Mouse (Mus musculus): ENCODE data around the gene Ncoa3. TPM values are rescaled to one million over a fixed set of nuclear protein-coding genes. Genes with fewer than 3 reads are reported as not detected.

The Ncoa3 gene
- total and polyA plus RNA-seq, 2 experiments, result 11.5 to 13.6 TPM

GRCm38 (mm10) chr2:165984318-165984717 is 8.1 kb upstream of the Ncoa3 start:
- WGBS, result 90% methylated on average over 1 of the region's 1 CpGs

GRCm38 (mm10) chr2:165984891-165985290 is 7.5 kb upstream of the Ncoa3 start:
- TF ChIP-seq POLR2A (IDR thresholded peaks at IDR 0.05; ENCODE audit: extremely low read depth, insufficient read depth, low read length) (no peak), CTCF (IDR thresholded peaks at IDR 0.05; ENCODE audit: low read depth, low read length) (no peak)
- WGBS, result 92% methylated on average over 6 of the region's 6 CpGs

More at GRCm38 (mm10) chr2:165984318-165984717, 8.1 kb upstream of the Ncoa3 start:
- no peak overlapping the region for H3K27ac ChIP-seq (replicated peaks; ENCODE audit: insufficient read depth, low read depth, low read length)
- TF ChIP-seq CTCF (IDR thresholded peaks at IDR 0.05; ENCODE audit: low read depth, low read length) (no peak), POLR2A (IDR thresholded peaks at IDR 0.05; ENCODE audit: extremely low read depth, insufficient read depth, low read length) (no peak)
- H3K4me3 ChIP-seq (ENCODE audit: insufficient read depth, low read depth, low read length), result no peak overlapping the region
- H3K79me2 ChIP-seq (ENCODE audit: control insufficient read depth, insufficient read depth, low read length), result no peaks in the 10 kb centered on the region
- DNase-seq (ENCODE audit: extremely low read depth, low read depth, low spot score), result no peak
- H3K9ac ChIP-seq (ENCODE audit: low read depth, low read length), result no peak overlapping the region
- no peaks in the 10 kb centered on the region for H3K36me3 ChIP-seq (ENCODE audit: control insufficient read depth, insufficient read depth, low read length)
- H3K27me3 ChIP-seq (ENCODE audit: control insufficient read depth, insufficient read depth, low read length), result no peaks in the 10 kb centered on the region
- H3K4me1 ChIP-seq (ENCODE audit: control insufficient read depth, insufficient read depth, low read length), result peaks cover 14% of the 10 kb centered on the region

GRCm38 (mm10) chr2:165985581-165985980 is 6.9 kb upstream of the Ncoa3 start:
- Histone ChIP-seq H3K27me3 (ENCODE audit: control insufficient read depth, insufficient read depth, low read length) (no peaks in the 10 kb centered on the region), H3K9ac (ENCODE audit: low read depth, low read length) (no peak overlapping the region), H3K27ac (replicated peaks; ENCODE audit: insufficient read depth, low read depth, low read length) (no peak overlapping the region; the same call in 1 of the 2 replicates), H3K79me2 (ENCODE audit: control insufficient read depth, insufficient read depth, low read length) (no peaks in the 10 kb centered on the region), H3K4me1 (ENCODE audit: control insufficient read depth, insufficient read depth, low read length) (peaks cover 14% of the 10 kb centered on the region), H3K36me3 (ENCODE audit: control insufficient read depth, insufficient read depth, low read length) (no peaks in the 10 kb centered on the region), H3K4me3 (ENCODE audit: insufficient read depth, low read depth, low read length) (no peak overlapping the region)
- no peak for TF ChIP-seq POLR2A (IDR thresholded peaks at IDR 0.05; ENCODE audit: extremely low read depth, insufficient read depth, low read length)
- no peak for TF ChIP-seq CTCF (IDR thresholded peaks at IDR 0.05; ENCODE audit: low read depth, low read length)
- WGBS, result 81% methylated on average over 11 of the region's 11 CpGs
- no peak for DNase-seq (ENCODE audit: extremely low read depth, low read depth, low spot score)

More at GRCm38 (mm10) chr2:165984891-165985290, 7.5 kb upstream of the Ncoa3 start:
- H3K4me3 ChIP-seq (ENCODE audit: insufficient read depth, low read depth, low read length), result no peak overlapping the region
- no peaks in the 10 kb centered on the region for H3K27me3 ChIP-seq (ENCODE audit: control insufficient read depth, insufficient read depth, low read length)
- peak overlapping the region; percentile 30 for H3K27ac ChIP-seq (replicated peaks; ENCODE audit: insufficient read depth, low read depth, low read length)
- no peaks in the 10 kb centered on the region for H3K36me3 ChIP-seq (ENCODE audit: control insufficient read depth, insufficient read depth, low read length)
- no peak overlapping the region for H3K9ac ChIP-seq (ENCODE audit: low read depth, low read length)
- H3K4me1 ChIP-seq (ENCODE audit: control insufficient read depth, insufficient read depth, low read length), result peaks cover 14% of the 10 kb centered on the region
- no peak for DNase-seq (ENCODE audit: extremely low read depth, low read depth, low spot score)
- H3K79me2 ChIP-seq (ENCODE audit: control insufficient read depth, insufficient read depth, low read length), result no peaks in the 10 kb centered on the region

GRCm38 (mm10) chr2:165986921-165987453 is 5.4 kb upstream of the Ncoa3 start:
- no peaks in the 10 kb centered on the region for H3K79me2 ChIP-seq (ENCODE audit: control insufficient read depth, insufficient read depth, low read length)
- DNase-seq (ENCODE audit: extremely low read depth, low read depth, low spot score), result peak; percentile 86
- H3K4me1 ChIP-seq (ENCODE audit: control insufficient read depth, insufficient read depth, low read length), result peaks cover 17% of the 10 kb centered on the region
- peak overlapping the region; percentile 43 for H3K4me3 ChIP-seq (ENCODE audit: insufficient read depth, low read depth, low read length)
- 5% methylated on average over 15 of the region's 23 CpGs for WGBS
- H3K36me3 ChIP-seq (ENCODE audit: control insufficient read depth, insufficient read depth, low read length), result no peaks in the 10 kb centered on the region
- TF ChIP-seq CTCF (IDR thresholded peaks at IDR 0.05; ENCODE audit: low read depth, low read length), result peak; percentile 58
- TF ChIP-seq POLR2A (IDR thresholded peaks at IDR 0.05; ENCODE audit: extremely low read depth, insufficient read depth, low read length), result no peak
- peak overlapping the region; percentile 69 for H3K27ac ChIP-seq (replicated peaks; ENCODE audit: insufficient read depth, low read depth, low read length)
- H3K27me3 ChIP-seq (ENCODE audit: control insufficient read depth, insufficient read depth, low read length), result no peaks in the 10 kb centered on the region
- H3K9ac ChIP-seq (ENCODE audit: low read depth, low read length), result peak overlapping the region; percentile 60

GRCm38 (mm10) chr2:165993173-165993900 is 901 bp downstream of the Ncoa3 start:
- peaks cover 9% of the 10 kb centered on the region; the same call in 1 of the 2 replicates for H3K4me1 ChIP-seq (ENCODE audit: control insufficient read depth, insufficient read depth, low read length)
- peak overlapping the region; percentile 89 for H3K27ac ChIP-seq (replicated peaks; ENCODE audit: insufficient read depth, low read depth, low read length)
- H3K79me2 ChIP-seq (ENCODE audit: control insufficient read depth, insufficient read depth, low read length), result peaks cover 37% of the 10 kb centered on the region
- H3K27me3 ChIP-seq (ENCODE audit: control insufficient read depth, insufficient read depth, low read length), result no peaks in the 10 kb centered on the region
- WGBS, result 7% methylated on average over 35 of the region's 35 CpGs
- H3K36me3 ChIP-seq (ENCODE audit: control insufficient read depth, insufficient read depth, low read length), result no peaks in the 10 kb centered on the region
- no peak for TF ChIP-seq POLR2A (IDR thresholded peaks at IDR 0.05; ENCODE audit: extremely low read depth, insufficient read depth, low read length)
- TF ChIP-seq CTCF (IDR thresholded peaks at IDR 0.05; ENCODE audit: low read depth, low read length), result no peak
- peak overlapping the region; percentile 98 for H3K9ac ChIP-seq (ENCODE audit: low read depth, low read length)
- DNase-seq (ENCODE audit: extremely low read depth, low read depth, low spot score), result no peak
- H3K4me3 ChIP-seq (ENCODE audit: insufficient read depth, low read depth, low read length), result peak overlapping the region; percentile 91

- Histone ChIP-seq H3K27me3 (ENCODE audit: control insufficient read depth, insufficient read depth, low read length) (no peaks in the 10 kb centered on the region), H3K79me2 (ENCODE audit: control insufficient read depth, insufficient read depth, low read length) (peaks cover 44% of the 10 kb centered on the region), H3K27ac (replicated peaks; ENCODE audit: insufficient read depth, low read depth, low read length) (no peak overlapping the region), H3K9ac (ENCODE audit: low read depth, low read length) (no peak overlapping the region), H3K4me1 (ENCODE audit: control insufficient read depth, insufficient read depth, low read length) (peaks cover 12% of the 10 kb centered on the region), H3K4me3 (ENCODE audit: insufficient read depth, low read depth, low read length) (no peak overlapping the region; the same call in 1 of the 2 replicates), H3K36me3 (ENCODE audit: control insufficient read depth, insufficient read depth, low read length) (no peaks in the 10 kb centered on the region)
- TF ChIP-seq CTCF (IDR thresholded peaks at IDR 0.05; ENCODE audit: low read depth, low read length) (0 out of 2 replicates have a peak, but pooled peaks have one; percentile 14), POLR2A (IDR thresholded peaks at IDR 0.05; ENCODE audit: extremely low read depth, insufficient read depth, low read length) (no peak)
- no peak for DNase-seq (ENCODE audit: extremely low read depth, low read depth, low spot score)
- WGBS, result 96% methylated on average over 4 of the region's 4 CpGs
These were observed 1.9 kb downstream of the Ncoa3 start for GRCm38 (mm10) chr2:165994341-165994740.

All from liver, adult 2 months (tissue).